Mouse (Mus musculus) heart, embryonic 10.5 days (tissue): ENCODE results near the gene Slx4ip. TPM values are rescaled to one million over a fixed set of nuclear protein-coding genes. Genes with fewer than 3 reads are reported as not detected.

Experiments
- DNase-seq: peaks from one replicate; pipeline ENCODE4 v3.0.0-alpha.2; 2017; ENCODE audit warnings: low spot score
- H3K27ac ChIP-seq: fragments of 300-500 bp; sonication (generic); 2 replicates; pipeline ENCODE4 v1.5.1; 2016; ENCODE audit warnings: mild to moderate bottlenecking
- H3K27me3 ChIP-seq: fragments of 300-500 bp; sonication (generic); 2 replicates; pipeline ENCODE4 v1.6.1; 2016; ENCODE audit warnings: mild to moderate bottlenecking; ENCODE audit not compliant: poor library complexity, insufficient read depth, severe bottlenecking
- H3K36me3 ChIP-seq: fragments of 300-500 bp; sonication (generic); 2 replicates; pipeline ENCODE4 v1.6.1; 2016; ENCODE audit warnings: mild to moderate bottlenecking, moderate library complexity
- H3K4me1 ChIP-seq: fragments of 300-500 bp; sonication (generic); 2 replicates; pipeline ENCODE4 v1.6.1; 2016; ENCODE audit warnings: mild to moderate bottlenecking
- H3K4me3 ChIP-seq: fragments of 300-500 bp; sonication (generic); 2 replicates; pipeline ENCODE4 v1.5.1; 2016; ENCODE audit warnings: mild to moderate bottlenecking, moderate library complexity
- H3K9me3 ChIP-seq: fragments of 300-500 bp; sonication (generic); 2 replicates; pipeline ENCODE4 v1.6.1; 2016; ENCODE audit warnings: mild to moderate bottlenecking, moderate library complexity
- WGBS: fragments of 180-500 bp; shearing (Covaris S2); methylation state at CpG from one replicate; pipeline ENCODE4 v1.1.7; 2016; 5-methylcytosine and 5-hydroxymethylcytosine counted together
- polyA plus RNA-seq: library from polyadenylated mRNA; unstranded; fragments of >200 nt; fragmentation: Nextera tagmentation; extraction: Ambion mirVana; gene quantifications from 2 replicates; pipeline ENCODE4 v1.2.1, GENCODE M21; 2016

Slx4ip gene
- polyA plus RNA-seq, 1 experiment from 2014 or later, result 5.9 TPM

- no peaks in the 10 kb centered on the region for H3K27me3 ChIP-seq
- H3K4me1 ChIP-seq, result peaks cover 41% of the 10 kb centered on the region
- WGBS, result 39% methylated on average over 6 of the region's 6 CpGs
- H3K4me3 ChIP-seq, result no peak overlapping the region
- peaks cover 91% of the 10 kb centered on the region for H3K36me3 ChIP-seq
- H3K9me3 ChIP-seq, result no peaks in the 10 kb centered on the region
- H3K27ac ChIP-seq, result no peak overlapping the region
- no peak for DNase-seq
Observed at GRCm38 (mm10) chr2:137099211-137099734, 208.3 kb downstream of the Slx4ip start.

GRCm38 (mm10) chr2:137101074-137101473 is 210.1 kb downstream of the Slx4ip start:
- peaks cover 92% of the 10 kb centered on the region for H3K36me3 ChIP-seq
- H3K4me3 ChIP-seq, result no peak overlapping the region
- H3K27me3 ChIP-seq, result no peaks in the 10 kb centered on the region
- H3K27ac ChIP-seq, result no peak overlapping the region
- no peak for DNase-seq
- H3K4me1 ChIP-seq, result peaks cover 36% of the 10 kb centered on the region
- H3K9me3 ChIP-seq, result no peaks in the 10 kb centered on the region
- 41% methylated on average over 5 of the region's 5 CpGs for WGBS

- Histone ChIP-seq H3K9me3 (no peaks in the 10 kb centered on the region), H3K4me3 (no peak overlapping the region), H3K27ac (0 out of 2 replicates have a peak overlapping the region, but pooled peaks have one; percentile 33), H3K27me3 (no peaks in the 10 kb centered on the region), H3K4me1 (peaks cover 57% of the 10 kb centered on the region), H3K36me3 (peaks cover 44% of the 10 kb centered on the region)
- 77% methylated on average over 4 of the region's 4 CpGs for WGBS
- no peak for DNase-seq
Observed at GRCm38 (mm10) chr2:137107203-137107602, 216.2 kb downstream of the Slx4ip start.

GRCm38 (mm10) chr2:137107946-137108345 is 216.9 kb downstream of the Slx4ip start:
- Histone ChIP-seq H3K4me3 (peak overlapping the region; percentile 20; the same call in 1 of the 2 replicates), H3K27me3 (no peaks in the 10 kb centered on the region), H3K4me1 (peaks cover 62% of the 10 kb centered on the region), H3K9me3 (no peaks in the 10 kb centered on the region), H3K36me3 (peaks cover 39% of the 10 kb centered on the region), H3K27ac (peak overlapping the region; percentile 64; the same call in 1 of the 2 replicates)
- WGBS, result 41% methylated on average over 8 of the region's 8 CpGs
- DNase-seq, result no peak

DNA sequence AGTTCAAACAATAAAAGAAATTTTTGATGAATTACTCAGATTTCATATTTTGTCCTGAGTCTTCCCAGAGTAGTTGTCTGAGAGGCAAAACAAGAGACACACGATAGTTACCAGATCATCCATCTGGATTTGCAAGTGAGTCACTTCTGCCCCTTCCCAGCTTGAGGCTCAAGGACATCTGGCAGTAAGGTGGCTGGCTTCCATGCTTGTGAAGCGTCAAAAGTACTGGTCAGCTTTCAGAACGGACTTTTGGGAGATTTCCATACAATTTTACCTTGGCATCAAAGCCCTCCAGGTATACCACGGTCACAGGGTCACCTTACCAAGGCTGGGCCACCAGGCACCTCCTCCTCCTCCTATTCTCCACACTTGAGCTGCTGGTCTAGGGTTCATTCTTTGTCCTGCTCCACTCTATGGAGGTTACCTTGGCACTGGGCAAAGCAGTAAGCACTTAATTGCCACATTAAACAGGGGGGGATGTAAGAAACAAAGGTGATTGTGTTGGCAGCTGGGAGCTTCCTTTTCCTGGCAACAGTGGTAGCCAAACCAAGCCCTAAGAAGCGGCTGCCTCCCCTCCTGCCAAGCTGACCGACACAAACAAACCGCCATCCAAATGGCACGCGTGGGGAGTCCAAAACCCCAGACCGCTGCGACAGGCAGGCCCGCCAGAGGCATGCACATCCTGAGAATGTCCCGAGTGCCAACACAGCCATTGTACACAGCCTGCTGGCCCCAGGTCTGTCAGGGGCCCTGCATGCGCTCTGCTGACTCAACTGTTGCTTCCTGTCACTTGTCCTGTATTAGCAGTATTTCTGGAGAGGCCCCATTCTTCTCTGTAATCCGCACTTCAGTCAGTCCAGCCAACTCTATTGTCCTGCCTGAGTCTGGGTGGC is 218.5 kb downstream of the Slx4ip start:
- Histone ChIP-seq H3K27ac (0 out of 2 replicates have a peak overlapping the region, but pooled peaks have one; percentile 32), H3K36me3 (peaks cover 23% of the 10 kb centered on the region), H3K9me3 (no peaks in the 10 kb centered on the region), H3K27me3 (no peaks in the 10 kb centered on the region), H3K4me3 (0 out of 2 replicates have a peak overlapping the region, but pooled peaks have one; percentile 8), H3K4me1 (peaks cover 66% of the 10 kb centered on the region)
- no peak for DNase-seq
- 60% methylated on average over 15 of the region's 15 CpGs for WGBS

- H3K4me1 ChIP-seq, result peaks cover 66% of the 10 kb centered on the region
- H3K27ac ChIP-seq, result 0 out of 2 replicates have a peak overlapping the region, but pooled peaks have one; percentile 32
- no peak for DNase-seq
Observed at GRCm38 (mm10) chr2:137110214-137110898, 219.3 kb downstream of the Slx4ip start.

DNA sequence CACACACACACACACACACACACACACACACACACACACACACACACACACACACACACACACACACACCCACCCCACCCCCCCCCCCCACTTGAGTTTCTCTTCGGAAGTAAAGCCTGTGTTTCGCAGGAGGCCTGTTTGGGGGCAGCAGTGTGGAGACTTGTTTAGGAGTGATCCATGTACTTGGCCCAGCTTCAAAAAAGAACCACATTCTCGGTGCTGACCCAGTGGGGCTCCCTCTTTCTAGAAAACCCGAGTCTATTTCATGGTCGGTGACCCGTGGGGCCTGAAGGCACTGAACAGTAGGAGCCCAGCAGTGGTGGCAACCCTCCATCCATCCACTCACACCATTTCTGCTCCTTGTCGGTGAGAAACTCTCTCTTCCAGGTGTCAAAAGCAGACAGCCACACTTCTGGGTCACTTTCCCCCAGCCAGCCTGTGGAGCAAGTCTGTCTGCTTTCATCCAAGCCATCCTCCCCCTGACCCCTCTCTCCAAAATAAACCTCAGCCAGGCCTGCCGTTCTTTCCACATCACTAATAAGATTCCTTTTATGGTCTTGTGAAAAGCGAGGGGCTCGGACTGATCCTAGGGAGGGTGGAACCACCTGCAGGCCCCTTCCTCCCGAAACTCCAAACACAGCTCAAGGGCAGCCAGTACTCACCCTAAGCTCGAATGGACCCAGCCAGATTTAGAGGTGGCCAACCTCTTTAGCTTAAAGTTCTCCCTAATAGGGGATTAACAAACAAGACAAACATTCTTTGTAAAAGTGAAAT is 222.5 kb downstream of the Slx4ip start:
- H3K9me3 ChIP-seq, result no peaks in the 10 kb centered on the region
- H3K4me1 ChIP-seq, result peaks cover 48% of the 10 kb centered on the region
- peaks cover 7% of the 10 kb centered on the region; the same call in 1 of the 2 replicates for H3K36me3 ChIP-seq
- peak overlapping the region; percentile 99 for H3K27ac ChIP-seq
- H3K27me3 ChIP-seq, result no peaks in the 10 kb centered on the region
- WGBS, result 10% methylated on average over 12 of the region's 12 CpGs
- peak; percentile 87 for DNase-seq
- peak overlapping the region; percentile 76 for H3K4me3 ChIP-seq

More at GRCm38 (mm10) chr2:137110214-137110898, 219.3 kb downstream of the Slx4ip start:
- no peaks in the 10 kb centered on the region for H3K27me3 ChIP-seq
- peaks cover 15% of the 10 kb centered on the region for H3K36me3 ChIP-seq
- 0 out of 2 replicates have a peak overlapping the region, but pooled peaks have one; percentile 8 for H3K4me3 ChIP-seq
- 65% methylated on average over 4 of the region's 4 CpGs for whole genome bisulfite sequencing
- no peaks in the 10 kb centered on the region for H3K9me3 ChIP-seq

DNA sequence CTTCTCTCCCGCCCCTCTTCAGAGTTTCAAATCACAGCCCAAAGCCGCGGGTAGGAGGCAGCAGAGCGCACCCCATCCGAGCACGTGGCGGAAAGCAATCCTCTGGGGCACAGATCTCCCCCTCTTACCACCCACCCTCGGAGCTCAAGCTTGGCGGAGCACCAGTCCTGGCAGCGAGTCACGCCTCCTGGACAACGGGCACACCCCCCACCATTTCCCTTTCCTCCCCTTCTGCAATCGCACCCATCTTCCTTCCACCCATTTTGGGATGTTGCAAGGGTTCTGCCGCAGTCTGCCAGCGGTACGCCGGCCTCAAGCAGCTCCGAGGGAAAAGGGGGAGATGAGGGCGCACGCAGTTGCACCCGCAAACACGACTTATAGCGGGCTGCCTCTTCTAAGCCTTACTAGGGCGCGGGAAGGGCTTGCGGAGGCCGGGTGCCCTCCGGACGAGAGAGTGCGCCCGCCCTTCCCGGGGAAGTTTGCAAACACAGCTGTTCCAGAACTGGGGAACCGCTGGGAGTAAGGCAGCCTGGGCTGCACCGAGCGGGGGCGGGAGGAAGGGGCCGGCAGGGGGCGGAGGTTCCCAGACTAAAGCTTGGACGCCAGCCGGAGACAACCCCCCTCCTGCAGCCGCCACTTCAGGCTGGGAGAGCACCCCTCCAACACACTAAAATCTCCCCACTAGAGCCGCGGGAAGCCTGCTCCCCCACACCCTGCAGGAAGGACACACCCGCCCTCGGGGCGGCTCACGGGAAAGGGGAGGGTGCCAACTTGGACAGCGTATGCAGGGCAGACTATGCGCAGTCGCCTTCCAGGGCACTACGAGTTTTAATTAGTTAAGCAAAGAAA is 223.5 kb downstream of the Slx4ip start:
- peak; percentile 88 for DNase-seq
- H3K9me3 ChIP-seq, result no peaks in the 10 kb centered on the region
- peaks cover 38% of the 10 kb centered on the region for H3K4me1 ChIP-seq
- no peaks in the 10 kb centered on the region for H3K27me3 ChIP-seq
- H3K4me3 ChIP-seq, result peak overlapping the region; percentile 76
- H3K36me3 ChIP-seq, result peaks cover 5% of the 10 kb centered on the region; the same call in 1 of the 2 replicates
- peak overlapping the region; percentile 99 for H3K27ac ChIP-seq
- under 1% methylated on average over 51 of the region's 51 CpGs for WGBS

- Histone ChIP-seq H3K36me3 (no peaks in the 10 kb centered on the region), H3K27ac (peak overlapping the region; percentile 99), H3K27me3 (no peaks in the 10 kb centered on the region), H3K4me3 (peak overlapping the region; percentile 76), H3K4me1 (peaks cover 28% of the 10 kb centered on the region), H3K9me3 (no peaks in the 10 kb centered on the region)
- under 1% methylated on average over 40 of the region's 40 CpGs for WGBS
- DNase-seq, result peak; percentile 79
Observed at GRCm38 (mm10) chr2:137115241-137116024, 224.4 kb downstream of the Slx4ip start.

DNA sequence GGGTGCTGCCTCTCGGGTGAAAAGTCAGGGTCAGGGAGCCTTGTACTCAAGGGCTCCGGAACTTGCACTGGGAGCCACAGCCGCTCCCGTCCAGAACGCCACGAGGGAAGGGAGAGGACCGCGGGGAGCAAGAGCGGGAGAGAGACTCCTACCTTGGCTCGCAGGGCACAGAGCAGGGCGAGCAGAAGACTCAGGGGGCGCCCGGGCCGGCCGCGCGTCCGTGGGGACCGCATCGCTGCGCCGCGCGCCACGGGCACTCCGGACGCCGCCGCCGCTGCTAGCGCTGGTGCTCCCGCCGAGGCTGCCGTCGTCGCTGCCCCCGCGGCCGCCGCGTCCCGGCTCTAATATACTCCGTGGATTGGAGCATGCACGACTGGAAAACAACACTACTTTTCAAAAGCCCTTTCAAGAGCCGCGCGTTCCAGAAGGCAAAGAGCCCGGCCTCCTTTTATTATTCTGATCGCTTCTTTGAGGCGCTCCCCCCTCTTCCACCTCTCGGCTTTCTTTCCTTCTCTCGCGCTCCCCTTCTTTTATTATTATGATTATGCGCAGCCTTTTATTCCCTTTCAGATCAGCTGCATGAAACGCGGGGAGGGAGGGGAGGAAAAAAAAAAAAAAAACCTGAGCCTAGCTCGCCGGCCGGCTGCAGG is 225.1 kb downstream of the Slx4ip start, which contains the start of gene Jag1:
Gene Jag1 (minus strand): TSS at position 620 of the 650 bp plus-strand sequence.
- under 1% methylated on average over 58 of the region's 59 CpGs for WGBS
- peak within 1 kb of the TSS; percentile 76 for H3K4me3 ChIP-seq
- H3K9me3 ChIP-seq, result no peaks in the 10 kb centered on the region
- peaks cover 21% of the 10 kb centered on the region for H3K4me1 ChIP-seq
- peak; percentile 78 for DNase-seq
- peak within 1 kb of the TSS; percentile 99 for H3K27ac ChIP-seq
- H3K27me3 ChIP-seq, result no peaks in the 10 kb centered on the region
- H3K36me3 ChIP-seq, result no peaks in the 10 kb centered on the region
